Mouse (Mus musculus) adrenal gland, adult (tissue): ENCODE data around the gene Cntrob.
"Not testable (repeated sequence)": the region's sequence is repeated elsewhere in the genome, so short reads cannot be mapped to it uniquely, and the experiment has no call there.

ENCODE experiments used
- DNase-seq, 2 experiments: peaks; one replicate each; pipeline ENCODE4 v3.0.0; 2022 to 2023; ENCODE audit warnings: low spot score in 1 of 2; ENCODE audit not compliant: inconsistent age in 2 of 2

The Cntrob gene

GRCm38 (mm10) chr11:69346441-69346840, 22.9 kb upstream of the Cntrob start:
- no peak for DNase-seq

- DNase-seq = peak; percentile 81 to 91
These were observed 16.9 kb upstream of the Cntrob start, which contains the start of gene Rnf227 for GRCm38 (mm10) chr11:69340161-69341131. Rnf227 (plus strand) TSS chr11:69340461.

GRCm38 (mm10) chr11:69334796-69335195, 11.2 kb upstream of the Cntrob start:
- peak in 1 of 2 experiments; percentile 56 for DNase-seq

- peak in 1 of 2 experiments; percentile 62 for DNase-seq
These were observed 10.3 kb upstream of the Cntrob start for GRCm38 (mm10) chr11:69333922-69334321.

GRCm38 (mm10) chr11:69332713-69333253, 9.2 kb upstream of the Cntrob start:
- DNase-seq = peak in 1 of 2 experiments; percentile 28

GRCm38 (mm10) chr11:69331929-69332405, 8.4 kb upstream of the Cntrob start:
- DNase-seq = peak; percentile 79 to 94

- peak; percentile 66 to 79 for DNase-seq
These were observed 7.6 kb upstream of the Cntrob start for GRCm38 (mm10) chr11:69331152-69331551.

- peak in 1 of 2 experiments; percentile 22 for DNase-seq
These were observed 4.9 kb upstream of the Cntrob start for GRCm38 (mm10) chr11:69328517-69328916.

- peak in 1 of 2 experiments; percentile 28 for DNase-seq
These were observed 4.1 kb upstream of the Cntrob start for GRCm38 (mm10) chr11:69327648-69328047.

- DNase-seq = peak; percentile 56 to 72
These were observed 3.5 kb upstream of the Cntrob start for GRCm38 (mm10) chr11:69327157-69327442.

- DNase-seq = no peak
These were observed 3.0 kb upstream of the Cntrob start for GRCm38 (mm10) chr11:69326408-69327156.

- DNase-seq = peak; percentile 90 to 94
These were observed 2.2 kb upstream of the Cntrob start, which contains the start of gene Kcnab3 for GRCm38 (mm10) chr11:69325628-69326407. Kcnab3 (plus strand) TSS chr11:69326258.

- DNase-seq = no peak
These were observed 1.2 kb upstream of the Cntrob start for GRCm38 (mm10) chr11:69324749-69325148.

- DNase-seq = peak; percentile 31 to 52
These were observed 693 bp downstream of the Cntrob start for GRCm38 (mm10) chr11:69322693-69323471.

- DNase-seq = peak in 1 of 2 experiments; percentile 22
These were observed 1.6 kb downstream of the Cntrob start for GRCm38 (mm10) chr11:69322010-69322409.

GRCm38 (mm10) chr11:69321580-69321979, 2.0 kb downstream of the Cntrob start:
- no peak for DNase-seq

- not testable (repeated sequence) for DNase-seq
These were observed 5.6 kb downstream of the Cntrob start for GRCm38 (mm10) chr11:69318000-69318399.

GRCm38 (mm10) chr11:69316361-69316760, 7.2 kb downstream of the Cntrob start:
- no peak for DNase-seq

GRCm38 (mm10) chr11:69311266-69311665, 12.3 kb downstream of the Cntrob start:
- DNase-seq = peak in 1 of 2 experiments; percentile 51

GRCm38 (mm10) chr11:69306039-69306438, 17.5 kb downstream of the Cntrob start:
- no peak for DNase-seq
